Mouse (Mus musculus) splenic B cell, adult 2 months (primary cell): ENCODE results near the gene Dock10.

Source experiments
- DNase-seq: peaks from one replicate; pipeline ENCODE4 v3.0.0-alpha.2; 2011; ENCODE audit warnings: low read depth, low spot score
- H3K27me3 ChIP-seq: 2 replicates; pipeline ENCODE4 v1.6.1; 2012; ENCODE audit warnings: mild to moderate bottlenecking, low read length, moderate library complexity, mixed read lengths; ENCODE audit not compliant: control insufficient read depth, poor library complexity, insufficient read depth, severe bottlenecking
- H3K36me3 ChIP-seq: 2 replicates; pipeline ENCODE4 v1.6.1; 2012; ENCODE audit warnings: mild to moderate bottlenecking, low read length, moderate library complexity, mixed read lengths; ENCODE audit not compliant: control insufficient read depth, poor library complexity, insufficient read depth, severe bottlenecking

Dock10 gene

GRCm38 (mm10) chr1:80713920-80714319 is 44.4 kb downstream of the Dock10 start:
- peak; percentile 27 for DNase-seq
- Histone ChIP-seq H3K36me3 (no peaks in the 10 kb centered on the region), H3K27me3 (no peaks in the 10 kb centered on the region)

- H3K36me3 ChIP-seq, result no peaks in the 10 kb centered on the region
- no peaks in the 10 kb centered on the region for H3K27me3 ChIP-seq
- DNase-seq, result no peak
Measured at GRCm38 (mm10) chr1:80710607-80711261, 47.6 kb downstream of the Dock10 start.

DNA sequence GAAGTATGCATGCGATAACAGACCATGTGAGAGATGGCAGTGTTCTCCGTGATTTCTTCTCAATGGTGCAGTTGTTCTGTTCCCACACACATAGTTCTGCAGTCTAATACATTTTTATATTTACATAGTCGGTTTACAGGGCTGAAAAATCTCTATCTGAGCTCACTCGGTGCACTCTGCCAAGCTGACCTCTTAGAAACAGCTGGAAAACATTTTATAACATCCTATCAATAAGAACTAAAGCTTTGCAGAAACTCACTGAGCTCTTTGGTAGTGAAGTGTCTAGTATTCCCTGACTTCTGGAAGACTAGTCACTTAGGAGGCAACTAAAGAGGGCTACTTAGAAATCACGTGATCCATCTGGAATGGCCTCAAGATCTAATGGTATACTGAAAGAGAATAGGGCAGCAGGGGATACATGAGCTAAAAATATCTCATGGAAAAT is 48.2 kb downstream of the Dock10 start:
- no peaks in the 10 kb centered on the region for H3K27me3 ChIP-seq
- DNase-seq, result no peak
- H3K36me3 ChIP-seq, result no peaks in the 10 kb centered on the region

GRCm38 (mm10) chr1:80709299-80709698 is 49.0 kb downstream of the Dock10 start:
- H3K36me3 ChIP-seq, result no peaks in the 10 kb centered on the region
- no peak for DNase-seq
- no peaks in the 10 kb centered on the region for H3K27me3 ChIP-seq

DNA sequence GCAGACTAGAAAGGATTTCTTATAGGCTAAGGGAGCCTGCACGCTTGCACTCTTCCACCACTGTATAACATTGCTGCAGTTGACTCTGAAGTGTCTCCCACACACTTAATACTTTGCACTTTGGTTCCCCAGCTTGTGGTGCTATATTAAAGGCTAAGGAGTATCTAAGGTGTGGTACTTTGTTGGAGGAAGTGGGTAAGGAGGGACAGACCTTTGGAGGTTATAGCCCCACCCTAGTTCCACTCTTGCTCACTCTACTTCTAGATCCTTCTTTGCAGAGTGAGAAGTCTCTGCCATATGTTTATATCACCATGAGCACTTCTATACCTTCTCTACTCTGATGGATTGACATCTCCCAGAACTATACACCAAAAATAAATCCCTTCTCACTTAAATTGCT is 55.0 kb downstream of the Dock10 start:
- peak; percentile 44 for DNase-seq
- no peaks in the 10 kb centered on the region for H3K27me3 ChIP-seq
- no peaks in the 10 kb centered on the region for H3K36me3 ChIP-seq

GRCm38 (mm10) chr1:80676004-80676673 is 82.2 kb downstream of the Dock10 start:
- 0 out of 2 replicates have a peak, but pooled peaks cover 1% of the 10 kb centered on the region for H3K36me3 ChIP-seq
- H3K27me3 ChIP-seq, result no peaks in the 10 kb centered on the region
- no peak for DNase-seq

GRCm38 (mm10) chr1:80671730-80672129 is 86.6 kb downstream of the Dock10 start:
- DNase-seq, result peak; percentile 54

GRCm38 (mm10) chr1:80671056-80671455 is 87.3 kb downstream of the Dock10 start:
- peak; percentile 55 for DNase-seq
- Histone ChIP-seq H3K27me3 (no peaks in the 10 kb centered on the region; the same call in 1 of the 2 replicates), H3K36me3 (no peaks in the 10 kb centered on the region)

More at GRCm38 (mm10) chr1:80671730-80672129, 86.6 kb downstream of the Dock10 start:
- H3K36me3 ChIP-seq, result no peaks in the 10 kb centered on the region
- no peaks in the 10 kb centered on the region; the same call in 1 of the 2 replicates for H3K27me3 ChIP-seq

DNA sequence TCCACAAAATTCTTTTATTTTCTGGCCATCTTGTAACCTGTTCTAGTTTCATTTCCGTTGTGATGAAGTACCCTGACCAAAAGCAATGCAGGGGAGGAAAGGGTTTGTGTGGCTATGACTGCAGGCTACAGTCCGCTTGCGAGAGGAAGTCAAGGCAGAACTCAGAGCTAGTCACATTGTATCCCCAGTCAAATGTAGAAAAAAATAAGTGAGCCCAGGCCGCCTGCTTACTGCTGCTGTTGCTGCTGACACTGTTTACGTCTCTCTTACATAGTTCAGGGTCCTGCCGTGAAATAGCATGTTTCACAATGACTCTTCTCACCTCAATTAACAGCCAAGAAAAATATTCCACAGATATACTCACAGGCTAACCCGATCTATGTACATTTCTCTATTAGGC is 87.9 kb downstream of the Dock10 start:
- H3K36me3 ChIP-seq, result no peaks in the 10 kb centered on the region
- no peaks in the 10 kb centered on the region; the same call in 1 of the 2 replicates for H3K27me3 ChIP-seq
- peak; percentile 65 for DNase-seq

DNA sequence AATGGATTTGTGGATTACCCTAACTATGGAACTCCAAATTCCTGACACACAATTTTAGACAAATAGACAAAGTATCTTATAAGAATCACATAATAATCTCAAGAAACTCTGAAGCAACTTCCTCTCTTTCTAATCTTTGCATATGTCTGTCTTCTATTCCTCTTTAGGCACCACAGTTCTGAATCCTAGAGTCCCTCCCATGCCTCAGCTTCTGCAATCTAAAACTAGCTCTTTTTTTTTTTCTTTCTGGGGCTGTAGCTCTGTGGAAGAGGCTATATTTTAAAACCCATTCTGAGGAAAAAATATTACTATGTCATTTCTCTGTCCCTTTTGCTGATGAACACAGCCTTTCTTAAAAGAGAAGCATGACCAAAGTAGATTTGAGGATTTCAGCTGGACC is 92.6 kb downstream of the Dock10 start:
- peak; percentile 71 for DNase-seq
- Histone ChIP-seq H3K27me3 (no peaks in the 10 kb centered on the region; the same call in 1 of the 2 replicates), H3K36me3 (no peaks in the 10 kb centered on the region)

DNA sequence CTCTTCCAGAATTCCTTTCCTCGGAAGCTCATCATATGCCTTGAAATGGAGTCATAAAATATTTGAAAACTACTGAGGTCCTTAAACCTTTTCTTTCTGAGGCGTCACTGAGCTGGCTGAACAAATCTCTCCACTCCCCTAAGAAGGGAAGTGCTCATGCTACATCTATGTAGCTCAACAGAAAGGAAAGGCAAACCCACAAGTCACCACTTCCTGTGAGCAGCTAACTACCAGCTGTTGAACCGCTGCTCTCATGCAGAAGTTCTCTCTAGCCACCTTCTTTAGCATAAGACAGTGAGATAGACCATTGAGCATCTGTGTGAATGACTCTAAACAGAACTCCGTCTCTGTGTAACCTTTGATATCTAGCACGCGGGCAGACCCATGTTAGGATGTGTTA is 93.2 kb downstream of the Dock10 start:
- Histone ChIP-seq H3K36me3 (no peaks in the 10 kb centered on the region), H3K27me3 (no peaks in the 10 kb centered on the region; the same call in 1 of the 2 replicates)
- DNase-seq, result peak; percentile 90

DNA sequence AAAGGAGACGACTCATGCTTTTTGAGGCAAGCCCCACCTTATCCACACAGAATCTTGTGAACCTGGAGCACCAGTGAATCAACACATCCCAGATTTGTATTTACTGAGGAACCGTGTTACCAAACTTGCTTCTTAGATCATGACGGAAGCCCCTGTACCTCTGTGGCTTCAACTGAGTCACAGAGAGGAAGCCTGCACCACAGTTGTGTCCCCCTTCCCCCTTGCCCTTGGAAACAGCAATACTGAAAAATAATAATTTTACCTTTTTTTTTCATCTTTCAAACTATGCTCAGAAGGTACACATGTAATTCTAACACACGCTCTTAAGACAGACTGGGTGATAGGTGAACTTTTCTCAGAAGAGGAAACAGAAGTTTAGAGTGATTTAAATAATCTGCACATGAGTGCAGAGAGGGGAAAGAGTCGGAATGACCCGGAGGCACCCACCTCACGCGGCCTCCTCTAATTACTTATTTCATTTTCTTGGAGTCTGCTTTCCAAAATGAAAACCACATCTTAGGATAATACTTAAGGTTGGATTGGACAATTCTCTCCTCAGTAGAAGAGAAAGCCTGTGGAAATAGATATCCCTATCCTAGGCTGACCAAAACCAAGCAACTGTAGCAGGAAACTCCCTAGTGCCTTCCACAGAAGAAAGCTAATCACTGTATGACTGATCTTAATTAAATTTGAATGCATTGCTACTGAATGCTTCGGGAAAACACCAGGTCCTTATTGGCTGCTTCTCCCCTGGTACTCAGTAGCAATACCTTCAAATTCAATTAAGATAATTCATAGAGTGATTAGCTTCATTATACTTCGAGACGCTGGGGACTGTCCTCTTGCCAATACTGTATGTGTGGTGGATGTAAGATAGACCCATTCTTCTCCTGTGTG is 96.6 kb downstream of the Dock10 start:
- DNase-seq, result peak; percentile 56
- no peaks in the 10 kb centered on the region for H3K27me3 ChIP-seq
- no peaks in the 10 kb centered on the region for H3K36me3 ChIP-seq

- H3K36me3 ChIP-seq, result no peaks in the 10 kb centered on the region
- H3K27me3 ChIP-seq, result no peaks in the 10 kb centered on the region
- peak; percentile 68 for DNase-seq
Measured at GRCm38 (mm10) chr1:80659465-80660245, 98.7 kb downstream of the Dock10 start.

GRCm38 (mm10) chr1:80656389-80656788 is 101.9 kb downstream of the Dock10 start:
- no peak for DNase-seq
- no peaks in the 10 kb centered on the region for H3K36me3 ChIP-seq
- no peaks in the 10 kb centered on the region for H3K27me3 ChIP-seq
